Mouse (Mus musculus): ENCODE data around the gene Tnfrsf1a.

DNA sequence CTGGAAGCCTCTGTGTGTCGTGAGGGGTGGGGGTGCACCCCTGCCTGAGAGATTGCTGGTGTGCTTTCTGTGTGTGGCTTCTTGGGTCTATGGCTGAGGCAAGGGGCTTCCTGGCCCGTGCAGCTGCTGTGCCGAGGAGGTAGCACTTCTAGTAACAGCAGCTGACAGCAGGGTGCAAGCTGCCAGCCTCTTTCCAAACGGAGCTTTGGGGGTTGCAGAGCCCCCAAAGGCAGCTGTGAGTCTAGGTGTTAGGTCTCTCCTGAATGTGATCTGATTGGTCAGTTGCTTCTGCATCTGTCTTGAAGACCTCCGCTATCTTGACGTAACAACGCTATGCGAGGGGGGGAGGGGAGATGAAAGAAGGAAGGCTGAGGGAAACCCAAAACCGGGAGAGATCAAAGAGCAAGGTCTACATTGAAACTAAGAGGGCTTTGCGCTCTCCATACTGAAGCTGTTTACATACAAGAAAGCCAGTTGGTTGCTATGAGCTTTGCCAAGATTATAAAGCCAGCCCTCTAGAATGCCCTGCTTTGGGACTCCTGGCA is 6.1 kb downstream of the Tnfrsf1a start:
- no peak for TF ChIP-seq CTCF (IDR thresholded peaks at IDR 0.05; ENCODE audit: borderline replicate concordance, insufficient read depth, low read depth, low read length)
- TF ChIP-seq POLR2A (IDR thresholded peaks at IDR 0.05; ENCODE audit: borderline replicate concordance, insufficient read depth, low read length) = no peak
